Mouse (Mus musculus): Measurements from ENCODE around the gene Clpsl2.
"Not testable (repeated sequence)": the region's sequence is repeated elsewhere in the genome, so short reads cannot be mapped to it uniquely, and the experiment has no call there.

The Clpsl2 gene

GRCm38 (mm10) chr17:28521920-28522319 is 27.3 kb upstream of the Clpsl2 start:
- DNase-seq: no peak

DNA sequence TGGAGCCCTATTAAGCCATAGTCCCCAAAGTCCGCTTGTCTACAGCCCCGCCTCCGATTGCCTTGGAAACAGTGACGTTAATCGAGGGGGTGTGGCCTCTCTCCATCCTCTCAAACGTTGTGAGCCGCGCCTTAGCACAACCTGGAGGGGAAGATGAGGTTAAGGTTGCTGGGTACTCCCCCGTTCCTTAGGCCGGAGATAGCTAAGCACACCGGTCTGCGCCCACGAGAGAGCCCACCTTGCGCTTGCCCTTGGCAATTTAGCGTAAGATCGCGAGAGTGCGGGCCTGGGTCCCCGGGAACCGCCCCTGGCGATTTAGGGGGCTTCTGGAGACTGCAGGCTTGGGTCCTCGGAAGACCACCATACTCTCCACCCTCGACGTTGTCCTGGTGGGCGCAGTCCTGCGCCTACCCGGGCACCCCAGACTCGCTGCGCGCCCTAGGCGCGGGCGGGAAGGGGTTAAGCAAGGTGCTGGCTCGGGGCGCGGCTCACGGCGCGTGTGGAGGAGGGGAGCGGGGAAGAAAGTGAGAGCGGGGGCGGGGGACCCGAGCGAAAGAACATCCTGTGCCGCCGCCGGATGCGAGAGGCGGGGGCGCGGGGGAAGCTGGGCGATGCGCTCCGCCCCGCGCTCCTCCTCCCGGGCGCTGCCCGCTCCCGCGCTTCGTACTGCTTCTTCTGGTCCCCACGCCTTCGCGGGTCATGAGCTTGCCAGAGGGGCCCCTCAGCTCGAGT is 26.4 kb upstream of the Clpsl2 start:
- DNase-seq: peak; percentile 97 to 98

GRCm38 (mm10) chr17:28523355-28524008 is 25.7 kb upstream of the Clpsl2 start:
- DNase-seq: peak in 1 of 2 experiments; percentile 54

DNA sequence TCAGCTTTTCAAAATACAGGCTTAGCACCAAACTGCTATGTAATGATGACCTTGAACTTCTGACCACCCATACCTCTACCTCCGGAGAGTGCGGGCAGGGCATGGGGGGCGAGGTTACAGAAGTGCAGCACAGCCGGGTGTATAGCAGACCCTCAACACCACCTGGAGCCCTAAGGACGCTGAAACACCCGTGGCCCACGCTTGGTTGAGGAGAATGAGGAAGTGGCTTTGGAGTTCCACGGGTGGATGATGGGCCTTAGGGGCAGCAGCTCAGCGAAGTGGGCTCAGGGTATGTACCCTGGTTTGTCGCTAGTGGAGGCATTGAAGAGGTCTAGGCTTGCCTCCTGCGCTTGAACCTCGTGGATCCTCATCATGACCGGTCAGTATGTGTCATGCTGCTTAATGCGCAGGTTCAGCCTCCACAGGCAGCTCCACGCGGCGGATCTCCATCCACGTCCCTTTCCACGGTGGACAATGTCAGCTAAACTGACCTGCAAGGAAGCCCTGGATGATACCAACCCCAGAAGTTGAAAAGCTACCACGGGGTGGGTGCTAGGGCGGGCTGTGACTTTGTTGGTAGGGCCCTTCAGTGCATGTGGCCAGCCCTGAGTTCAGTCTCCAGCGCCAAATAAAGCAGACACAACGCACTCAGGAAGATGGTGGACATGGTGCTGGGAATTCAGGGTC is 25.1 kb upstream of the Clpsl2 start:
- DNase-seq: no peak

GRCm38 (mm10) chr17:28524831-28525430 is 24.3 kb upstream of the Clpsl2 start:
- DNase-seq: no peak

DNA sequence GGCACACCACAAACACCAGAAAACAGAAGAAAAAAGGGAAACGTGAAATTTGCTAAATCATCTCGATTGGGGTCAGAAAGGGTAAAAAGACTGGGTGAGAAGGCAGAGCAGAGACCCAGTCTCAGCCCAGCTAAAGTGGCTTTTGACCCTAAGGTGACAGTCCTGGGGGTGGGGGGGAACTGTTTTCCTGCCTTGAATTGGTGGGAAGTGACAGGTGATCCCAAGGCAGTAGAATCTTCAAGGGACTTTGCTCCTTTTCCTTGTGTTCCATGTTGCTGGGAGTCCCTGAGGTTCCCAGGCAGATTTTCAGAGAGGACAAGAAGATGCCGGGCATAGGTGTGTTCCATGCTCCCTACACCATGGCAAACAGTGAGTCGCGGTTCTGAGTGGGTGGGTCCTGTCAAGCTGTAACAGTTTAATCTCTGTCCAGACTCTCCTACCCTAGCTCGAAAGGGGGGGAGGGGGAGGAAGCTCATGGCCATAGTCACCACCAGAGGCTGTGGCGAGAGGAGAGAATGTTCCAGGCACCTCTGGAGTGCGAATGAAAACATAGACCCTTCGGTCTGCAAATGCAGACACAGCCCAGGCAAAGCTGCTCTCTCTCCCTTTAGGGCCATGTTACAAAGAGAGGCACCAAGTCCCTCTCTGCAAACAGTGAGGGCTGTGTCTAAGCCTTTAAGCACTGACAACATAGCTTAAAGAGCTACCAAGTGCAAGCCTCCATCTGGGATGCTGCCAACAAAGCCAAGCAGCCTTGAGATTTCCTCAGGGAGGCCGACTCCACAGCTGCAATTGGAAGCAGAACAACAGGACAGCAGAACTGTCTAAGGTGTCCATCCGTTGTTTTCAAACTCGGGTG is 21.8 kb upstream of the Clpsl2 start:
- DNase-seq: peak in 1 of 2 experiments; percentile 77

DNA sequence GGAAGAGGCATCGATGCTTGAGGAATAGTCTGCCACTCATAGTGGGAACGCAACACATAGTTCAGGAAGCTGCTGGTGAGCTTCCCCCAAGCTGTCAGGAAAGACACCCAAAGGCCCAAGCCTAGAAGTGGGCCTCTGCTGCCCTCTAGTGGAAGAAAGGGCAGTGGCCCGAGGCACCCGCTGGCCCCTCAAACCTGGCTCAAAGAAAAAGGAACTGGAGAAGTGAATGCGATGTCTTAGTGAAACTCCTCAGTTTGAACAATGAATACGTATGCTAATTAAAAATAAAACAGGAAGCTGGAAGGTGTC is 21.2 kb upstream of the Clpsl2 start:
- DNase-seq: peak; percentile 84 to 89

DNA sequence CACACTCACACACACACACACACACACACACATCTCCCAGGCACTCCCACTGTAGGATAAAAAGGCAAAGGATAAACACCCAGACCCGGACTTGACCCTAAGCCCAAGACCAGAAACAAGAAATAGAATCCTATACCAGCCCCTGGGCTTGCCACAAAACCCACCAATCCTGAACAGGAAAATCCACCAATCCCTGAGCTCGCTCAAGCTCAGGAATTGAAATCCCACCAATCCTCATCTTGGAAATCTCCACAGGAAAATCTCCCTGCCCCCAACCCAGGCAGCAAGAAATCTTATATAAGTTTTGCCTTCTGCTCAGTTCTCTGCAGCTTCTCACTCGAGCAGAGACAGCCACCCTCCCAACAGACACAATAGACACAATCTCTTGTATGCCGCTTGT is 20.1 kb upstream of the Clpsl2 start:
- no peak for DNase-seq

GRCm38 (mm10) chr17:28530506-28530905 is 18.7 kb upstream of the Clpsl2 start, which contains the start of gene Armc12:
Gene Armc12 (plus strand): TSS chr17:28530806.
- no peak for DNase-seq

DNA sequence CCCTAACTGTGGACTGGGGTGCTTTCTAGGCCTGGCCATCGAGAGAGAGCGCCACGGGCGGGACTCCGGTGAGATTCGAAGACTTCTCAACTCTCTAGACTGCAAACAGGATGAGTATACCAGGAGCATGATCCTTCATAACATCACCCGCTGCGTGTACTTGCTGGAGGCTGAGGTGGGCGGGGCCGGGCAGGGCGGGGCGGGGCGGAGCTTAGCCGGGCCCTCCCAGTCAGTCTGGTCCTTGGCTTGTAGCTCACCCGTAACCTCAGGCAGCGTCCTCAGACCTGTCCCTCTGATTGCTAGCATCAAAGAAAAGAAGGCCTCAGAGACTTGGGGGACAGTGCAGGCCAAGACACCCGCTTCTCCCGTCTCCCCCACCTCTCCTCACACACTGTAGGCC is 17.3 kb upstream of the Clpsl2 start:
- DNase-seq: no peak

DNA sequence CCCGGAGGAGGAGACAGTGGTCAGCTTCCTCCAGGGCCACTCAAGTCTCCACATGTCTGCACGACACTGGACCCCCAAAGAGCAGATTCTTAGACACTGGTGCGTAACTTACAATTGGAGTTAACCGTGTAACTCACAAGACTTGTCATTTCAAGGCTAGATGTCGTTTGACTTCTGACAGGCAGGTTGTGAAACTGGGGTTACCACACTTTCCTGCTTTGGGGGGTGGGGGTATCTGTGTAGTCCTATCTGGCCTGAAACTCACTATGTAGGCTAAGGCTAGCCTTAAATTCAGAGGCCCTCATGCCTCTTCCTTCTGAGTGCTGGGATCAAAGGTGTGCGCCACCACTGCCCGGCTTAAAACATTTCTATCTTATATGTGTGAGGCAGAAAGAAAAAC is 16.7 kb upstream of the Clpsl2 start:
- no peak for DNase-seq

GRCm38 (mm10) chr17:28533327-28533726 is 15.9 kb upstream of the Clpsl2 start:
- DNase-seq: no peak

- no peak for DNase-seq
Observed at GRCm38 (mm10) chr17:28537881-28538280, 11.3 kb upstream of the Clpsl2 start.

DNA sequence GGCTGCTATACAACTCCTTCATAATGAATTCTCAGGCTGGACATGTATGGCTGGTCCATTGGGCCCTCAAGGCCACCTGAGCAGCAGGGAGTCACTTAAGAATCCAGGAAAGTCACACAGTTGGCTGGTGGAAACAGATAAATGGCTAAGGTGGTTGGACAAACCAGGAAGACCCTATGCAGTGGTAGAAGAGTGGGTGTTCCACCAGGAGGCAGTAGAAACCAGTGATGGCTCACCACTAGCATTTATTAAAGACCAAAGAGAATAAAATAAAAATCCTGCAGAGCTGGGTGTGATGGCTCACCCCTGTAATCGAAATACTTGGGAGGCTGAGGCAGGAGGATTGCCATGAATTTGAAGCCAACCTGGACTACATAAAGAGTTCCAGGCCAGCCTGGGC is 2.3 kb upstream of the Clpsl2 start:
- DNase-seq: peak in 1 of 2 experiments; percentile 57

DNA sequence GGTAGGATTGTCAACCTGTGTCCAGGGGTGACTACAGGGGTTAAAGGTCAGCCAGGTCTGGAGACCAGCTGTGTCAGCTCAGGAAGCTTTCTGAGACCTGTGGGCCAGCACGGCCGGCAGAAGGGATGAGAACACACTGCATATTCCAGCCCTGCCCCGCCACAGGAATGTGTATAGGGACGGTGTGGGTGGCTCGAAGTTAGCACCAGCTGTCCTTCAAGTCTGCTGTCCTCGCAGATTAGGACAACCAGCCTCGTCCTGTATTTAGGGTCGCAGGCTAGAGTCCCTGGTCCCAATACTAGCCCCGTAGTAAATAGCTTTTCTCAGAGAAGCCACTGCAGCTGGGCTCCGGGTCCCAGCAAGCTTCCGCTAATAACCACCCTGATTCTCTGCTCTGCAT is 661 bp upstream of the Clpsl2 start:
- DNase-seq: no peak

DNA sequence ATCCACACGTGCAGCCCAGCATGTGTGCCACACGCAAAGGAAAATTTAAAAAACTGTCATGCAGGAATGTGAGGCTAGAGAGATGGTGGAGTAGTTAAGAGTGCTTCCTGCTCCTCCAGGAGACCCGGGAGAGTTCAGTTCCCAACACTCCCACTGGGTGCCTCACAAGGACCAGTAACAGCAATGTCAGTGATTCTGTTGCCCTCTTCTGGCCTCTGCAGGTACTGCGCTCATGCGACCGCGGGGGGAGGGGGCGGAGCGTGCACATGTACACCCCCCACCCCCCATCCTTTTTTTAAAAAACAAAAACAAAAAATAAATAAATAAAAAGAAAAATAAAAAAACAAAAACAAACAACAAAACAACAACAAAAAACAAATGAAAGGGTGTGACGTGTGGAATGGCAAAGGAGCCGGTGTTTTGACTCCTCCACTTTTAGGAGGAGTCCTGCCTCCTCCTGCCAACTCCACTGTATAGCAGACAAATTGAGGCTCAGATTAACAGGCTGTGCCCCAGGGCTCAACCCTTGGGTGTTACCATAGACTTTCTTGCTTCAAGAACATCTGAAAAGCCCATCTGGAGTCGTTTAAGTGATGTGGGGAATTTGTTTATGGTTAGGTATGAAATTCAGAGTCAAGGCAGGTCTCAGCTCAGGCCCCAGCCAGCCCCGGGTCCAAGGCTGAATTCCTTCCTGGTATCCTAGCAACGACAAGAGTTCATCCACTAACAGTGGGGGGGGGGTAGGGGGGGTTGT is 4.0 kb downstream of the Clpsl2 start:
- DNase-seq: peak; percentile 67 to 74

GRCm38 (mm10) chr17:28554021-28554420 is 4.8 kb downstream of the Clpsl2 start:
- not testable (repeated sequence) for DNase-seq

DNA sequence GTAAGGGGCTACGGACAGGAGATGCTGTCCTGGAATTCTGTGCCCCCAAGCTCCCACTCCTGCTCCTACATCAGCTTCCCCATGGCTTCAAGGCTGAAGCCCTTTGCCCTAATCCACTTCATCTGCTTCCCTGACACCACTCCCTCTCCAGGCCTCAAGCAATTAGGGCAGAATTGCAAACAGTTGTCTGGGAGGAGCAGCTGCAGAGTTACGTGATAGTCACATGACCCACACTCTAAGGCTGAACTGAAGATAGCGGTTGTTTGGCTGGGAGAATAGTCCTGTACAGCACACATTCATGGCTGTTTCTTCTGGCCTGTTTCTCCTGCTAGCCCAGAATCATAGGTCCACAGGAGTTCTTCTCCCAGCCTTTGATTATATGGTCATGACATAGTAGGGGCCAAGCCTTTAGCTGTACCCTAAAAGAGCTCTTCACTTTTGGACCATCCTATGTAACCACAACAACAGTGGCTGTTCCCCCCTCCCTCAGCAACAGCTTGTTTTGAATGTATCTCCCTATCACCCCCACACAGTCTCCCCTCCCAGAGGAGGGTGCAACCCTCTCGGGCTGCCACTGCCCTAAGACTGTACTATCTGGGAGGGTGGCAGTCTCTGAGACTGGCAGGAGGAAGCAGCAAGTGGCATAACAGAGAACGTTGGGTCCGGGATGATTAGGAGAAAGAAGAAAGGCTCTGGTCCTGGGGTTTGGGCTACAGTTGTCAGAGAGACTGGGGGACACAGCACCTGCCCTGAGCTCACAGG is 7.6 kb downstream of the Clpsl2 start:
- no peak for DNase-seq

DNA sequence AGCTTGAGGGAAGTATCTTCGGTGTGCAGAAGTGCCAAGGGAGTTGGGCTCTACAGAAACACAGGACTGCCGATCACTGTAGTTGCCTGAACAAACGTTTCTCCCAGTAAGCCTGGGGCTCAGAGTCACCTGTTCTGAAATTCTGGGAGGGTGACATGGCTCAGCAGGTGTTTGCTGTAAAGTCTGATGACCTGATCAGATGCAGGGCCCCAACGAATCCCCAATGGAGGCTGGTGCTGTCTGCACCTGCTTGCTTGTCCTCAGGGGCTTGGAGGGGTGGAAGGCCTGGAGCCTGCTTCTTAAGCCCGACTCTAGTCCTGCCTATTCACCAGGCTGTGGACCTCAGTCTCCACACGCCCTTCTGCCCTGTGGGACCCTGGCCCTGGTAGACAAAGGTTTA is 8.6 kb downstream of the Clpsl2 start:
- no peak for DNase-seq

DNA sequence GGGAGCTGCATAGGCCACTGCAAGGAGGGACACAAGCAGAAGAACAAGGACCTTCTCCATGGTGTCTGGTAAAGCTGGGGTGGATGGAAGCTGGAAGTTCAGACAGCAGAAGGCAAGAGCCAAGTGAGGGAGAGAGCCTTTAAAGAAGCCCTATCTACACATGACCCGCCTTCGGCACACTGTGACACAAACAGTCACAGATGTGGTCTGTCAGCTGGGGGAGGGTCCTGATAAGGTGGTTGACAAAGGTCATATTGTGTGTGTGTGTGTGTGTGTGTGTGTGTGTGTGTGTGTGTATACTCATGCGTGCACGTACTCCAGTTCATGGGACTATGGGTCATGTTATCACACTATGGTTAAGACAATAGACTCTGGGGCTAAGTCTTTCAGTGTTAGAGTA is 11.4 kb downstream of the Clpsl2 start, which contains the start of gene Clps:
Gene Clps, minus strand, starts transcription at position 169 of the 400 bp plus-strand sequence.
- DNase-seq: no peak

DNA sequence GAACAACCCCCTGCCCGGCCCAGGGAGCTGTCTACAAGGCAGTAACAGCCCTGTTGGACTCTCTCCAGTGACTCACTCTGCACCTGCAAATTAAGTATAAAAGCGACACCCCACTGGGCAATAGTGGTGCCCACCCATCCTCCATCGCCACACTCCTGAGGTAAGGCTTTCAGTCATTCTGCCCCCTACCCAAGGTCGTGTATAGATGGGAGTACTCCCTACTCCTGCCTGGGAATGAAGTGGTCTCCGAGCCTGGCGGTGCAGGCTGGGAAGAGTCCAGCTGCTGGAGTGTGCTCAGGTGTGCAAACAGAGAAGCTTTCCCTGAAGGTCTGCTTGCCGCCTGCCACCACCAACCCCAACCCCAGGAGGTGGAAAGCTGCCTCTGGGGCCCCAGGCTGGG is 12.4 kb downstream of the Clpsl2 start:
- DNase-seq: no peak
